Mouse (Mus musculus): Measurements from ENCODE around the gene Hspb6. TPM values are rescaled to one million over a fixed set of nuclear protein-coding genes. Genes with fewer than 3 reads are reported as not detected.

The Hspb6 gene
- polyA plus RNA-seq, 1 experiment from 2014 or later: 10.9 TPM

- WGBS: under 1% methylated on average over 56 of the region's 68 CpGs
- peak; percentile 96 for ATAC-seq (ENCODE audit: insufficient number of reproducible peaks, insufficient read depth, low FRiP score, low TSS enrichment, low read depth)
- H3K9ac ChIP-seq (replicated peaks): peak within 1 kb of the TSS; percentile 98
- peaks cover 20% of the 10 kb centered on the region for H3K4me1 ChIP-seq (replicated peaks)
- H3K36me3 ChIP-seq: peaks cover 30% of the 10 kb centered on the region
- H3K4me3 ChIP-seq (replicated peaks): peak within 1 kb of the TSS; percentile 99
- H3K27ac ChIP-seq: peak within 1 kb of the TSS; percentile 92
- H3K27me3 ChIP-seq: no peaks in the 10 kb centered on the region
- H3K9me3 ChIP-seq: no peaks in the 10 kb centered on the region
- H3K4me2 ChIP-seq: peak within 1 kb of the TSS; percentile 94
These were observed 36.9 kb downstream of the Hspb6 start, which contains the start of gene Kmt2b for GRCm38 (mm10) chr7:30588676-30589434. Gene Kmt2b (minus strand): TSS chr7:30588726.

- no peaks in the 10 kb centered on the region for H3K27me3 ChIP-seq
- H3K4me1 ChIP-seq (replicated peaks): peaks cover 20% of the 10 kb centered on the region
- H3K9me3 ChIP-seq: no peaks in the 10 kb centered on the region
- H3K36me3 ChIP-seq: peaks cover 22% of the 10 kb centered on the region
- WGBS: 28% methylated on average over 40 of the region's 40 CpGs
- peak overlapping the region; percentile 94 for H3K4me2 ChIP-seq
- peak; percentile 64 for ATAC-seq (ENCODE audit: insufficient number of reproducible peaks, insufficient read depth, low FRiP score, low TSS enrichment, low read depth)
- peak overlapping the region; percentile 92 for H3K27ac ChIP-seq
- peak overlapping the region; percentile 51 for H3K9ac ChIP-seq (replicated peaks)
- peak overlapping the region; percentile 99 for H3K4me3 ChIP-seq (replicated peaks)
These were observed 37.7 kb downstream of the Hspb6 start for GRCm38 (mm10) chr7:30589435-30590301.

GRCm38 (mm10) chr7:30590927-30591604, 39.1 kb downstream of the Hspb6 start:
- no peak overlapping the region for H3K4me3 ChIP-seq (replicated peaks)
- no peak overlapping the region for H3K27ac ChIP-seq
- no peak overlapping the region for H3K4me2 ChIP-seq
- H3K9me3 ChIP-seq: no peaks in the 10 kb centered on the region
- ATAC-seq (ENCODE audit: insufficient number of reproducible peaks, insufficient read depth, low FRiP score, low TSS enrichment, low read depth): no peak
- H3K27me3 ChIP-seq: peaks cover 5% of the 10 kb centered on the region
- H3K4me1 ChIP-seq (replicated peaks): peaks cover 20% of the 10 kb centered on the region
- 86% methylated on average over 9 of the region's 9 CpGs for WGBS
- H3K9ac ChIP-seq (replicated peaks): no peak overlapping the region; the same call in 1 of the 2 replicates
- peaks cover 8% of the 10 kb centered on the region for H3K36me3 ChIP-seq

DNA sequence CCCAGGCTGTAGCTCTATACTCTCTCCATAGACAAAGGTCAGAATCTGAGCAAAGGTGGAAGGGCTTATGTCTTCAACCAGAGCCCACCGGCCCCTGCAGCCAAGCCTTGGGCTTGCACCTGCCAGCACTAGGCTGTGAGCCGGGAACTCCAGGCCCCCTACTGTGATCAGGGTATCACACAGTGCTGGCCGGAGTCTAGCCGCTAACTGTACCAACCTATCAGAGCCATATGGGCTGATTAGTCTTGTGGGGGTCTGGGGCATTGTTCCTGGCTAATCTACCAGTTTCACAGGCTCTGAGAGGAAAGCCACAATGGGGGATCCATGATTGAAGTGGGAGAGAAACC, 39.6 kb downstream of the Hspb6 start:
- 59% methylated on average over 4 of the region's 4 CpGs for WGBS
- H3K36me3 ChIP-seq: peaks cover 3% of the 10 kb centered on the region
- H3K4me2 ChIP-seq: no peak overlapping the region
- peaks cover 17% of the 10 kb centered on the region for H3K4me1 ChIP-seq (replicated peaks)
- no peak overlapping the region for H3K4me3 ChIP-seq (replicated peaks)
- peaks cover 5% of the 10 kb centered on the region for H3K27me3 ChIP-seq
- no peak overlapping the region for H3K9ac ChIP-seq (replicated peaks)
- H3K9me3 ChIP-seq: no peaks in the 10 kb centered on the region
- H3K27ac ChIP-seq: no peak overlapping the region
- ATAC-seq (ENCODE audit: insufficient number of reproducible peaks, insufficient read depth, low FRiP score, low TSS enrichment, low read depth): no peak

DNA sequence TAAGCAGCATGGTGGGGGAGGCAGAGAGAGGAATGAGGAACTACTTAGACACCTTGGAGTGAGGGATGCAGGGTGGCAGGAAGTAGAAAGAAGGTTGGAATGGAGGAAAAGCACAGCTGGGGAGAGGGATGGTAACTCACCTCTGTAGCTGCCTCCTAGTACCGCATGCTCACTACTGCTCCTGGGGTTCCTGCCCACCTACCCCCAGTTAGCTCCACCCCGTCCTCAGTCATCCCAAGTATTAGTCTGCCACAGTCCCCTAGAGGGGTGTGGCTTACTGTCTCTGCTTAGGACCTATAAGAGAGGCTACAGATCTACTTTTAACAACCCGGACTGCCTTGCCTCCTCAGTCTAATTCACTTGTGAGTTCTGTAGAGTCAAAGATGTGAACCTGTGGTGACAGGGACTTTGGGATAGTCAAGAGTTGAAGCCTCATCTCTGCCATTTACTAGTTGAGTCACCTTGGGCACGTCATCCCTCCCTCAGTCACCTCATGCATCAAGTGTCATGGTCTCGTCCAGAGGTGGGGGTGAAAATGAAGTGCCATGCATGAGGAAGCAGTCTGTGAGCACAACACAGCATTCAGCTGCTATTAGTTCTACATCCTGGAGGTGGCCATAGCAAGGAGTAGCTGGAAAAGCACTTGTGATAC, 40.9 kb downstream of the Hspb6 start:
- Histone ChIP-seq H3K27ac (no peak overlapping the region), H3K36me3 (no peaks in the 10 kb centered on the region), H3K4me3 (replicated peaks) (no peak overlapping the region), H3K4me1 (replicated peaks) (peaks cover 5% of the 10 kb centered on the region), H3K9me3 (no peaks in the 10 kb centered on the region), H3K9ac (replicated peaks) (no peak overlapping the region), H3K4me2 (no peak overlapping the region), H3K27me3 (peaks cover 5% of the 10 kb centered on the region)
- WGBS: 37% methylated on average over 5 of the region's 5 CpGs
- ATAC-seq (ENCODE audit: insufficient number of reproducible peaks, insufficient read depth, low FRiP score, low TSS enrichment, low read depth): no peak

DNA sequence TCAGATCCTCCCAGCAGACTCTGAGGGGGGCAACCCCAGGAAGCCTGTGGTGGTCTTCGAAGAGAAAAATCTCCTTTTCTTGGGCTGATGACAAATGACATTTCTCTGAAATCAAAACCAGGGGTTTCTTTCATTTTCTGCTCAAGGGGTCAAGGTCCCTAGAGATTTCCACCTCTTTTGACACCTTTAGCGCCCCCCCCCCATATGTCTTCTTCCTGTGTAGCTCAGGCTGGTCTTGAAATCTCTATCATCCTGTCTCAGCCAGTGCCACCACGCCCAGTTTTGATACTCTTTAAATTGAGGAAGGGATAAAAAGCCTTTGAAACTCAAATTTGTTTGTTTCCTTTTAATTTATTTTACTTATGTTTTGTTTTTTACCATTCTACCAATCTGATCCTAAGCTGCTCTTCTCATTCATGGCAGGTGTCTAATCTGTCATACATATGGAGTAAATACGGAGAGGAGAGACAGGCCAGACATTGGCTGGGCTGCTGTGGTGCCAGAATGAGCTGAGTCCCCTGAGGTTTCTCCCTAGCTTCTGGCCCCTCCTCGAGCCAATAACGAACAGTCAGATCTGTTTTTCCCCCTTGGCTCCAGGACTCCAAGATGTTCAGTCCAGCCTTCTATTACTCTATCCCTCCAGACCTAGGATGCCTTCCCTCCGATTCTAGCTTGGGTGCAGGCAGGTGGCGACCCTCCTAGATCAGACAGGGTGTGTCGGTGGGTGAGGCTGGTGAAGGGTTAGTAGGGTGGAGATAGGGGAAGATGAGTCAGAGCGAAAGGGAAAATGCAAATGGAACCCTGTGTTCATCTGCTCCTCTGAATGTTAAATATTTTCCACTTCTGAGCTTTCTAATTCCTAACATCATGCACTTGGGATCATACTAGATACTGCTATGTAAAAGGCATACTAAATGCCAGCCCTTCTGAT, 41.9 kb downstream of the Hspb6 start:
- Histone ChIP-seq H3K4me2 (no peak overlapping the region), H3K9ac (replicated peaks) (no peak overlapping the region), H3K9me3 (no peaks in the 10 kb centered on the region), H3K27me3 (peaks cover 5% of the 10 kb centered on the region), H3K36me3 (no peaks in the 10 kb centered on the region), H3K4me3 (replicated peaks) (no peak overlapping the region), H3K27ac (no peak overlapping the region), H3K4me1 (replicated peaks) (peaks cover 5% of the 10 kb centered on the region)
- WGBS: 77% methylated on average over 10 of the region's 10 CpGs
- no peak for ATAC-seq (ENCODE audit: insufficient number of reproducible peaks, insufficient read depth, low FRiP score, low TSS enrichment, low read depth)

- Histone ChIP-seq H3K4me1 (replicated peaks) (peaks cover 5% of the 10 kb centered on the region), H3K9ac (replicated peaks) (no peak overlapping the region), H3K27ac (no peak overlapping the region), H3K4me3 (replicated peaks) (no peak overlapping the region), H3K36me3 (no peaks in the 10 kb centered on the region), H3K4me2 (no peak overlapping the region), H3K27me3 (peaks cover 5% of the 10 kb centered on the region), H3K9me3 (no peaks in the 10 kb centered on the region)
- ATAC-seq (ENCODE audit: insufficient number of reproducible peaks, insufficient read depth, low FRiP score, low TSS enrichment, low read depth): no peak
- WGBS: 68% methylated on average over 4 of the region's 4 CpGs
These were observed 42.6 kb downstream of the Hspb6 start for GRCm38 (mm10) chr7:30594510-30595024.

- no peaks in the 10 kb centered on the region for H3K4me1 ChIP-seq (replicated peaks)
- no peak overlapping the region for H3K9ac ChIP-seq (replicated peaks)
- no peaks in the 10 kb centered on the region for H3K9me3 ChIP-seq
- no peak overlapping the region for H3K27ac ChIP-seq
- ATAC-seq (ENCODE audit: insufficient number of reproducible peaks, insufficient read depth, low FRiP score, low TSS enrichment, low read depth): no peak
- H3K36me3 ChIP-seq: no peaks in the 10 kb centered on the region
- no peak overlapping the region for H3K4me2 ChIP-seq
- WGBS: 80% methylated on average over 5 of the region's 5 CpGs
- H3K27me3 ChIP-seq: peaks cover 5% of the 10 kb centered on the region
- no peak overlapping the region for H3K4me3 ChIP-seq (replicated peaks)
These were observed 44.1 kb downstream of the Hspb6 start for GRCm38 (mm10) chr7:30596093-30596492.

- Histone ChIP-seq H3K4me2 (no peak overlapping the region), H3K27me3 (peaks cover 5% of the 10 kb centered on the region), H3K36me3 (no peaks in the 10 kb centered on the region), H3K4me3 (replicated peaks) (no peak overlapping the region), H3K4me1 (replicated peaks) (no peaks in the 10 kb centered on the region), H3K9ac (replicated peaks) (no peak overlapping the region), H3K9me3 (0 out of 2 replicates have a peak, but pooled peaks cover 2% of the 10 kb centered on the region), H3K27ac (no peak overlapping the region)
- ATAC-seq (ENCODE audit: insufficient number of reproducible peaks, insufficient read depth, low FRiP score, low TSS enrichment, low read depth): no peak
- WGBS: 77% methylated on average over 5 of the region's 5 CpGs
These were observed 44.8 kb downstream of the Hspb6 start for GRCm38 (mm10) chr7:30596811-30597210.

DNA sequence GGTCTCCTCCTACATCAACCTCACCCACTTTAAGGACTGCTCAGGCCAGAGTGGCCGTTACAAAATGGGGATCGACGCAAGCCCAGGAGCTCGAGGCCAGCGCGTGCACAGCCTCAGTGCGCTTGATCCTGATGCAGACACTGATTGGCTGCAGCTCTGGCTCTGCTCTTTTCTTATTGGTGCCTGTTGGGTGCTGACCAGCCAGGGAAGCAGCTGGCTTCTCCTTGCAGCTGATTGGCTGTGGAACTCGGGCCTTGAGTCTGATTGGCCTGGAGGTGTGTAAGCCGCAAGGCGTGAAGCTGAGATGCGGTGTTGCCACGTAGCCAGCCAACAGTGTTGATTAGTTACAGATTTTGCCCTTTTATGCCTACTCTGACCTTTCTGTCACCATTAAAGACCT, 46.8 kb downstream of the Hspb6 start, which contains the start of gene Zbtb32:
Gene Zbtb32 (minus strand): TSS at position 124 of the 400 bp plus-strand sequence.
- Histone ChIP-seq H3K9me3 (0 out of 2 replicates have a peak, but pooled peaks cover 4% of the 10 kb centered on the region), H3K4me2 (no peak within 1 kb of the TSS), H3K4me1 (replicated peaks) (no peaks in the 10 kb centered on the region), H3K9ac (replicated peaks) (no peak within 1 kb of the TSS), H3K27me3 (peaks cover 5% of the 10 kb centered on the region), H3K4me3 (replicated peaks) (no peak within 1 kb of the TSS), H3K27ac (no peak within 1 kb of the TSS), H3K36me3 (no peaks in the 10 kb centered on the region)
- ATAC-seq (ENCODE audit: insufficient number of reproducible peaks, insufficient read depth, low FRiP score, low TSS enrichment, low read depth): no peak
- WGBS: 92% methylated on average over 12 of the region's 12 CpGs

Measured in limb, embryonic 12.5 days (tissue).